Mouse (Mus musculus) cerebellum, postnatal 36 days (tissue): Measurements from ENCODE around the gene Atn1.

Source experiments
- DNase-seq, 2 experiments: peaks; one replicate each; pipeline ENCODE4 v3.0.0; 2021 to 2022; ENCODE audit warnings: mixed read lengths in 2 of 2

The Atn1 gene

DNA sequence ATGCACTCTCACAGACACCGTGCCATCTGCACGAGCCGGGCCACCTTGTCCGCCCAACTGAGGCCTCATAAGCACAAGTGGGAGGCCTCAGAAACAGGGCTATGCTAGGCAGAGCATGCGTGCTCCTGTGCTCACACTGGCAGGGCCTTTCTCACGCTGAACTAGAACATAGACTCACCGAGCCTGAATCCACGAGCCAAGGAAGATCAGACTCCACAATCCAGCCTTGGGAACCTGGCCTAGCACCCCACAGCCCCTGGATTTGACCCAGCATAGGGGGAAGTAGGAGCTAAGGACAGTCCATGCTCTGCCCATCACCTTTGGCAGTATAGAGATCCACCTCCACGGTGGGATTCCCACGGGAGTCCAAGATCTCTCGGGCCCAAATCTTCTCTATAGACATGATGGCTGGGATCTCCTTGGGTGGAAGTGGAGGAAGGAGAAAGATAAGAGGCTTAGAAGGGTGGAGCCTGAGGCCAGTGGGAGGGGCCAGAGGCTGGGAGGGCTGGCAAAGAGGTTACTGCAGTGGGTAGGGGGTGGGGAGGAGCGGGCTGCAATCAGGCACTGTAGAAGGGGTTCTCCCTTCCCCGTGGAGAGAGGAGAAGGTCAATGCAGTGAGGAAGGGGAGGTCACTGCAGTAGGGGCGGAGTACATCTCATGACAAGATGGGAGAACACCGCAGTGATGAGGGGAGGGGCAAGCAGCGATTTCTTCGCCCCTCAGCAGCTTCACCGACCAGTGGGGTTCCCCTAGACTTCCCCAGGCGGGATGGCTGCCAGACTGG, 11.8 kb upstream of the Atn1 start:
- peak; percentile 64 to 71 for DNase-seq

DNA sequence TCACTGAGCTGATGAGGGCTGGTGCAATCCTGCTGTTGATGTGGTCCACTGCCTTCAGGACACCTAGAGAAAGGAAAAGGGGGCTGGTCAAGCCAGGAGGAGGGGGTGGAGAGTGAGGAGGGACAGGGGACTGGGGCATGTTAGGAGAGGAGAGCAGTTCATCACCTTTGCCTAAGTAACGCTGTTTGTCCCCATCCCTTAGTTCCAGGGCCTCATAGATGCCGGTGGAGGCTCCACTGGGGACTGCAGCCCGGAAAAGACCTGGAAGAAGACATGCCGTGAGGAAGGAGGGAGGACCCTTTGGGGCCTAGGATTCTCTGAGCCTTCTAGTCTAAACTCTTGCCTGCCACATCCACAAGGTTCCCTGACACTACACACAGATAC, 11.2 kb upstream of the Atn1 start:
- DNase-seq = no peak

DNA sequence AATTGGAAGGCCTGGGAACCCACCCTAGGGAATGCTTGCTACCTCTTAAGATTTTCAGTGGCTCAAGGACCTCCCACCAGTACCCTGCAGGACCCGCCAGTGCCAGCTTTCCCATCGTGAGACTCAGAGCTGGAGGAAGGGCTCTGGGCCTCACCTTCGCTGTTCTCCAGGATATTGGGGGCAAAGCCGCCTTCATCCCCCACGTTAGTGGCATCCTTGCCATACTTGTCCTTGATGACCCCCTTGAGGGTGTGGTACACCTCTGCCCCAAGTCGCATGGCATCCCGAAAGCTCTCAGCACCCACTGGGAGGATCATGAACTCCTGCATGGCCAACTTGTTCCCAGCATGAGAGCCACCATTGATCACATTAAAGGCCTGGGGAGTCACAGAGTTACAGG, 9.6 kb upstream of the Atn1 start:
- no peak for DNase-seq

DNA sequence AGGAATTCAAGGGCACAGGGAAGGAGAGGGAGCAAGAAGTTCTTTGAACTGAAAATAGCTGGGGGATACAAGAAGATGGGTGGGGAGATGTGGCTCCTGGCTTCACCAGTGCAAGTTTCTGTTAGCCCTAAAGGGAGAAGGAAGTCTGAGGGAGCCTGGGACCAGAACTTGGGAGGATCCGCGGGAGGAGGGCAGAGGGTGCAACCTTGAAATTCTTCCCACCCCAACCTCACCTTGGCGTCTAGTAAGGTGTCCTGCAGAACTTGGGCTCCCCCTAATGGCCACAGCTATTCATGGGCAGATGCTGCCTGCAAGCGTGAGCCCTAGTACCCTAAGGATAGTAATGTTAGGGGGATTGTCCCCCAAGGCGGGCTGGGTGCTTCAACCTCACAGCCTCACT, 2.9 kb upstream of the Atn1 start:
- peak; percentile 87 to 88 for DNase-seq

DNA sequence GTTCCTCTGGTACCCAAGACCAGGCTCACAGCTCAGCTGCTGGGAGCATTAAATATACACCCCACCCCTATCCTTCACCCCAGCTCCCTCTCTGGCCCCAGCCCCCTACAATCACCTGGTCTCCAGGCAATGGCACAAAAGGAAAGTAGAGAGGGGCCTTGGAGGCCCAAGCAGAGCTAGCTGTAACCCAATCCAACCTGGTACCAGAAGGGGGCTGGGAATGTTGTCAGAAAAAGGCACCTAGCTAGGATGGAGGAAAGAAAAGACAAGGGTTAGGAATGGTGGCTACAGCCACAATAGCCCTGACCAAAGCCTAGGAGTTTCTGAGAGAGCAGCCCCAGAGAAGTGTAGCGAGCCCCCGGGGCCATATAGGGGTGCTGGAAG, 2.5 kb upstream of the Atn1 start:
- no peak for DNase-seq

DNA sequence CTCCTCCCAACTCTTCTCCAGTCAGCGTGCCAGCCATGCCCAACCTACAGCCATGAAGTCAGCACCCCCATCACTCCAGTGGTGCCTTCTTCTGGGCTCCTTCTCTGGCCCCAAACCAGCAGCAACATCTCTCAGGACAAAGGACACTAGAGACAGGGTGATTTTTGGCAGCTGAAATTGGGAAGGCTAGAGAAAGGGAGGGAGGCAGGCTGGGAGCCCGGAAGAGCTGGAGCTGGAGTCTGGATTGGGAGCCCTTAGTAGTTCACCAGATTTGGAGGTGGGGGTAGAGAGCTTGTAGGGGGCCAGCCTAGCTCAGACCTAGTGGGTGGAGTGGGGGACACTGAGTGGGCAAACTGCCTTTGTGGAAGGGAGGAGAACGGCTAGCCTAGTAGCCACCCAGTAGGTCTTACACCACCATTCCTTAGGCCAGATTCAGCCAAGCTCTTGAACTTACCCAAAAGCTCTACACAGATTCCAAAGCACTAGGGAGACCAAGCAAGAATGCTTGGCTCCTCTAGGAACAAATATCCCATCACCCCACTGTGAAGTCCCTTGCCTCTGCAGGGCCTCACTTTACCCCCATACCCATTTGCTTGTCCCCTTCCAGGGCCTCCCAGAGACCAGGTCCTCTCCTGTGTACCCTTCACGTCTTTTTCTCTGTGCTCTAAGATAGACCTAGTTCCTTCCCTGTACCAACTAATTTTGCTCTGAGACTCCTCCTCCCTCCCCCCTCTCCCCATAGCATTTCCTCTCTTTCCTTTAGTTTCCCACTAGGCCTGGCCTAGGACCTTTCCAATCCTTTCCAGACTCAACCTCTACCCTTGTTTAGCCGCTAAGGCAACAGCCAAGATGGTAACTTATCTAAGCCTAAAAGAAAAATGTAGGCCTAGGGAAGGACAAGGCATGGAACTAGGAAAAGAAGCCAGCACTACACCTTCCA, 1.9 kb upstream of the Atn1 start:
- DNase-seq = peak; percentile 71 to 76

GRCm38 (mm10) chr6:124757351-124757880, 1.1 kb upstream of the Atn1 start:
- no peak for DNase-seq

- DNase-seq = peak; percentile 78 to 83
Measured at GRCm38 (mm10) chr6:124756652-124757350, 477 bp upstream of the Atn1 start.

- DNase-seq = no peak
Measured at GRCm38 (mm10) chr6:124755306-124755705, 1.0 kb downstream of the Atn1 start.

DNA sequence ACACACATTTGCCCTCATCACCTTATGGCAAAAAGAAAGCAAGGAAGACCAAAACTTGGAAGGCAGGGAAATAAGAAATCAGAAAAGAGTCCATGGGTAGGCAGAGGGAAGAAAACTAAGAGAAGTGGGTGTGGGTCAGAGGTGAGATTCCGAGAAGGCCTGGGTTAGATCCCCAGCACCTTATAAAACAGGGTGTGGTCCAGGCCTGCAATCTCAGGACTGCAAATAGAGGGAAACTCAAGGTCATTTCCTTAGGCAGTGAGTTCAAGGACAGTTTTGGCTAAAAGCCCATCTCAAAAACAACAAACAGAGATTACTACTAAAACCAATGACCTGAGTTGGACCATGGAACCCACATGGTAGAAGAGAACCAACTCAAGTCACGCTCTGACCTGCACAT, 2.5 kb downstream of the Atn1 start:
- DNase-seq = no peak

DNA sequence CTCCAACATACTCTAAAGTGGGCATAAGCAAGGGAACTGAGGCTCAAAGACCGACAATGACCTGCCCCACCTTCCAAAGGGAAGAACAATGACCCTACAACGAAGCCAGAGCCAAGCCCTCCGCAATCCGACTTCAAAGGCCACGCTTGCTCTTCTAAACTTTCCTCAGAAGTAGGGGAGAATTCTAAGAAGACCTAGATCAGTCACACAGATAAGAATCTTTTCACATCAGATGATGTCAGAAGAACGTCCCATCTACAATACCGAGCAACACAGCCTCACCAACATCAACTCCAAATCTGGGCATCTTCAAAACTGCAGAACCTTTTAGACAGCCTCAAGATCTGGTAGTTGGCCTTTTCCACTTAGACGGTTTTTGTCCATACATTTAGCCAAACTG, 5.9 kb downstream of the Atn1 start:
- no peak for DNase-seq

DNA sequence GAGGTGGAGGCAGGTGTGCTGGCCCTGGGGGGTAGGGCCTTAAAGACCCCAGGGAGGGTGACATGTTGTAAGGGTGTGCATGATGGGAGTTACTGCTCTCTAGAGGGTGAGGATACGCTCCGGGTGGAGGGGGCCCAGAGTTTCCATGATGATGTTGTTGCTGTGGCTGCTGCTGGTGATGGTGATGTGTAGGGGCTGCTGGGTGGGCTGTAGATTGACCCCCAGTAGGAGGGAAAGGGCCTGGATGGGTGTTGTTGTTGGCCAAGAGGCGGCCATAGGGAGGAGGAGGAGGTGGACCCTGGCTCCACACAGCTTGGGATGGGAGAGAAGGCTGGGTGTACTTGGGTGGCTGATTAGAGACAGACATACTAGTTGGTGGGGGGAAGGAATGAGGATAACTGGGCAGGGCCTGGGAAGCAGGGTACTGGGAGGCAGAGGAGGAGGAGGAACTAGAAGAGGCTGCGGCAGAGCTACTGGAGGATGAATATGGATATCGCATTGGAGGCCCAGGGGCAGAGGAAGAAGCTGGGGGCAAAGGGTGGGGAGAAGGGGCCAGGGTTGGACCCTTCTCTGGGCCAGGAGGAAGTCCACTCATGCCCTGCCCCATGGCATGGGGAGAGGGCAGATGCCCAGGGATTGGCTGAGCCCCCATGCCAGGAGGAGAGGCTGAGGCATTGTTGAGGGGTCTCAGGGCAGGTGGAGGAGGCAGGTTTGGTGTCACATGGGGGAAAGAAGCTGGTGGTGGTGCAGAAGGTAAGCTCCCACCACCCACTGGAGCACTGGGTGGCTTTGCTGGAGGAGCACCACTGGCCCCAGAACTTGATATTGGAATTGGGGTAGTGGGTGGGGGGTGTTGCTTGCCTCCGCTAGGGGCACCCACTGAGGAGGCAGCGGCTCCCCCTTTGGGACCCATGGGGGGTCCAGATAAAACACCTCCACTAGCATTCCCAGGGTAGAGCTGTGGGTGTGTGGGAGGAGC, 9.4 kb downstream of the Atn1 start:
- no peak for DNase-seq

- DNase-seq = no peak
Measured at GRCm38 (mm10) chr6:124746296-124746605, 10.1 kb downstream of the Atn1 start.

GRCm38 (mm10) chr6:124745490-124746295, 10.6 kb downstream of the Atn1 start:
- DNase-seq = peak; percentile 95

GRCm38 (mm10) chr6:124744755-124745321, 11.5 kb downstream of the Atn1 start:
- DNase-seq = peak in 1 of 2 experiments; percentile 63

DNA sequence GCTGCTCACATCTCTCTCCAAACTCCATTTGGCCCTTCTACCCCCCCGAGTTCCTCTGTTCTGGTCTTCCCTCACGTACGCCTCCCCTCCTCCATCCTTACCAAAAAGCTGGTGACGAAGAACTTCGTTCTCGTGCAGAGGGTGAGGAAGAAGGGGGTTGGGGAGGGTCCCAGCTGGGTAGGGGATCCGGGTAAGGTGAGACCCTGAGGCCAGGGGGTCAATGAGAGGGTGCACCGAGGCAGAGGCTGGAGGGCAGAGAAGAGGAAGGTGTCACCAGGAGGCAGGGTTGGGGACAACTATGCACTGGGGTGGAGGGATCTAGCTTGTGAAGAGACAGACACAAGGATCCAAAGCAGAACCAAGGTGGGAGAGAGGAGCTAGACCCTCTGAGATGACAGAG, 12.7 kb downstream of the Atn1 start:
- DNase-seq = no peak

DNA sequence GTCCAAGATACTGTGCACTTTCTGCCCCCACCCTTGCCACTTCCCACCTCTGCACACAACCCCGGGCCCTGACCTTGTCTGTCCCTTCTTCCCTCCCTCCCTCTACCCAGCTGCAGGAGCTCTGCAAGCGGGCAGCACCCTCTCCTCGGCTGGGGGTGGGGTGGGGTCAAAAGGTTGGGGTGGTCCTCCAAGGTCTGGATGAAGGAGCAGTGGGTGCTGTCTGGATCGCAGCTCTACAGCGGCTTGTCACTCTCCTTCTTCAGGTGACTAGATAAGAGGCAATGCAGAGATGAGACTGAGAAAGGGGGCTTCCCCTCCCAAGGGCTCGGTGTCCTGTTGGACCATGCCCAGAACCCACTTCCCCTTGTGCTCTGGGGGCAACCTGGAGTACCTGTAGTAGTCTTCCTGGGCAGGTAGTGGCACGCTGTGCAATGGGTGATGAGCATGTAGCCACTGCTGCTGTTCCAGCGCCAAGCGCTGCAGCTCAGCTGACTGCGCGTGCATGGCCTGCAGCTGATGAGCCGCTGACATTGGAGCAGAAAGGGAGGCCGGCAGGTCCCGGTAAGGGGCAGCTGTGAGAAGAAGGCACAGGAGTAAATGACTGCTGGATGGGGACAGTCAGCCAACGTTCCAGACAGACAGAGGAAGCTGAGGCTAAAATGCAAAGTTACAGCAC, 13.3 kb downstream of the Atn1 start:
- DNase-seq = no peak

- DNase-seq = no peak
Measured at GRCm38 (mm10) chr6:124741842-124742241, 14.5 kb downstream of the Atn1 start.

- DNase-seq = peak; percentile 84 to 85
Measured at GRCm38 (mm10) chr6:124740888-124741761, 15.2 kb downstream of the Atn1 start, which contains the start of gene Grcc10. Grcc10 (minus strand) TSS chr6:124741374.
